Mouse (Mus musculus): ENCODE measurements around the gene Gipc2. TPM values are rescaled to one million over a fixed set of nuclear protein-coding genes. Genes with fewer than 3 reads are reported as not detected.

The Gipc2 gene
- polyA plus RNA-seq, 1 experiment: 1.2 TPM

GRCm38 (mm10) chr3:152103381-152103780, 62.6 kb downstream of the Gipc2 start:
- peaks cover 15% of the 10 kb centered on the region for H3K4me1 ChIP-seq (ENCODE audit: control insufficient read depth, insufficient read depth, low read length)
- H3K4me3 ChIP-seq (ENCODE audit: insufficient read depth, low read length): no peak overlapping the region
- no peak for TF ChIP-seq POLR2A (IDR thresholded peaks at IDR 0.05; ENCODE audit: borderline replicate concordance, low read depth, low read length)
- no peak for TF ChIP-seq CTCF (IDR thresholded peaks at IDR 0.05; ENCODE audit: low read depth, low read length)
- no peak overlapping the region for H3K27ac ChIP-seq (ENCODE audit: insufficient read depth, low read depth, low read length)

GRCm38 (mm10) chr3:152101459-152101858, 64.6 kb downstream of the Gipc2 start:
- peaks cover 5% of the 10 kb centered on the region; the same call in 1 of the 2 replicates for H3K4me1 ChIP-seq (ENCODE audit: control insufficient read depth, insufficient read depth, low read length)
- H3K27ac ChIP-seq (ENCODE audit: insufficient read depth, low read depth, low read length): no peak overlapping the region
- H3K4me3 ChIP-seq (ENCODE audit: insufficient read depth, low read length): no peak overlapping the region
- TF ChIP-seq CTCF (IDR thresholded peaks at IDR 0.05; ENCODE audit: low read depth, low read length): no peak; the same call in 1 of the 2 replicates
- TF ChIP-seq POLR2A (IDR thresholded peaks at IDR 0.05; ENCODE audit: borderline replicate concordance, low read depth, low read length): no peak

GRCm38 (mm10) chr3:152100119-152100818, 65.8 kb downstream of the Gipc2 start:
- Histone ChIP-seq H3K27ac (ENCODE audit: insufficient read depth, low read depth, low read length) (no peak overlapping the region), H3K4me1 (ENCODE audit: control insufficient read depth, insufficient read depth, low read length) (peaks cover 3% of the 10 kb centered on the region; the same call in 1 of the 2 replicates), H3K4me3 (ENCODE audit: insufficient read depth, low read length) (no peak overlapping the region)
- no peak for TF ChIP-seq POLR2A (IDR thresholded peaks at IDR 0.05; ENCODE audit: borderline replicate concordance, low read depth, low read length)
- no peak for TF ChIP-seq CTCF (IDR thresholded peaks at IDR 0.05; ENCODE audit: low read depth, low read length)

- TF ChIP-seq CTCF (IDR thresholded peaks at IDR 0.05; ENCODE audit: low read depth, low read length) (no peak), POLR2A (IDR thresholded peaks at IDR 0.05; ENCODE audit: borderline replicate concordance, low read depth, low read length) (no peak)
- H3K4me1 ChIP-seq (ENCODE audit: control insufficient read depth, insufficient read depth, low read length): no peaks in the 10 kb centered on the region
- no peak overlapping the region for H3K27ac ChIP-seq (ENCODE audit: insufficient read depth, low read depth, low read length)
- no peak overlapping the region for H3K4me3 ChIP-seq (ENCODE audit: insufficient read depth, low read length)
Observed at GRCm38 (mm10) chr3:152095030-152095429, 71.0 kb downstream of the Gipc2 start.

- peak overlapping the region; percentile 45 for H3K4me3 ChIP-seq (ENCODE audit: insufficient read depth, low read length)
- no peaks in the 10 kb centered on the region for H3K4me1 ChIP-seq (ENCODE audit: control insufficient read depth, insufficient read depth, low read length)
- H3K27ac ChIP-seq (ENCODE audit: insufficient read depth, low read depth, low read length): no peak overlapping the region
- TF ChIP-seq POLR2A (IDR thresholded peaks at IDR 0.05; ENCODE audit: borderline replicate concordance, low read depth, low read length): no peak
- no peak for TF ChIP-seq CTCF (IDR thresholded peaks at IDR 0.05; ENCODE audit: low read depth, low read length)
Observed at GRCm38 (mm10) chr3:152092385-152093057, 73.5 kb downstream of the Gipc2 start.

GRCm38 (mm10) chr3:152089178-152089577, 76.9 kb downstream of the Gipc2 start:
- H3K27ac ChIP-seq (ENCODE audit: insufficient read depth, low read depth, low read length): no peak overlapping the region
- H3K4me1 ChIP-seq (ENCODE audit: control insufficient read depth, insufficient read depth, low read length): no peaks in the 10 kb centered on the region
- TF ChIP-seq POLR2A (IDR thresholded peaks at IDR 0.05; ENCODE audit: borderline replicate concordance, low read depth, low read length) (no peak), CTCF (IDR thresholded peaks at IDR 0.05; ENCODE audit: low read depth, low read length) (peak; percentile 86)

GRCm38 (mm10) chr3:152081381-152081780, 84.6 kb downstream of the Gipc2 start:
- Histone ChIP-seq H3K4me3 (ENCODE audit: insufficient read depth, low read length) (no peak overlapping the region), H3K4me1 (ENCODE audit: control insufficient read depth, insufficient read depth, low read length) (no peaks in the 10 kb centered on the region), H3K27ac (ENCODE audit: insufficient read depth, low read depth, low read length) (no peak overlapping the region)
- TF ChIP-seq CTCF (IDR thresholded peaks at IDR 0.05; ENCODE audit: low read depth, low read length) (no peak), POLR2A (IDR thresholded peaks at IDR 0.05; ENCODE audit: borderline replicate concordance, low read depth, low read length) (no peak)

More at GRCm38 (mm10) chr3:152089178-152089577, 76.9 kb downstream of the Gipc2 start:
- H3K4me3 ChIP-seq (ENCODE audit: insufficient read depth, low read length): no peak overlapping the region

GRCm38 (mm10) chr3:152076088-152076487, 89.9 kb downstream of the Gipc2 start:
- no peak for TF ChIP-seq CTCF (IDR thresholded peaks at IDR 0.05; ENCODE audit: low read depth, low read length)
- no peak for TF ChIP-seq POLR2A (IDR thresholded peaks at IDR 0.05; ENCODE audit: borderline replicate concordance, low read depth, low read length)
- Histone ChIP-seq H3K27ac (ENCODE audit: insufficient read depth, low read depth, low read length) (no peak overlapping the region), H3K4me1 (ENCODE audit: control insufficient read depth, insufficient read depth, low read length) (no peaks in the 10 kb centered on the region), H3K4me3 (ENCODE audit: insufficient read depth, low read length) (no peak overlapping the region)

- Histone ChIP-seq H3K4me3 (ENCODE audit: insufficient read depth, low read length) (no peak overlapping the region), H3K27ac (ENCODE audit: insufficient read depth, low read depth, low read length) (no peak overlapping the region), H3K4me1 (ENCODE audit: control insufficient read depth, insufficient read depth, low read length) (no peaks in the 10 kb centered on the region)
- TF ChIP-seq CTCF (IDR thresholded peaks at IDR 0.05; ENCODE audit: low read depth, low read length) (no peak), POLR2A (IDR thresholded peaks at IDR 0.05; ENCODE audit: borderline replicate concordance, low read depth, low read length) (no peak)
Observed at GRCm38 (mm10) chr3:152069001-152069400, 97.0 kb downstream of the Gipc2 start.

GRCm38 (mm10) chr3:152068311-152068710, 97.7 kb downstream of the Gipc2 start:
- H3K4me3 ChIP-seq (ENCODE audit: insufficient read depth, low read length): no peak overlapping the region
- H3K4me1 ChIP-seq (ENCODE audit: control insufficient read depth, insufficient read depth, low read length): no peaks in the 10 kb centered on the region
- TF ChIP-seq POLR2A (IDR thresholded peaks at IDR 0.05; ENCODE audit: borderline replicate concordance, low read depth, low read length): no peak
- no peak for TF ChIP-seq CTCF (IDR thresholded peaks at IDR 0.05; ENCODE audit: low read depth, low read length)
- H3K27ac ChIP-seq (ENCODE audit: insufficient read depth, low read depth, low read length): no peak overlapping the region

Measured in bone marrow macrophage, adult 2 months (primary cell).